Mouse (Mus musculus): ENCODE results near the gene Ankrd24. TPM values are rescaled to one million over a fixed set of nuclear protein-coding genes. Genes with fewer than 3 reads are reported as not detected.
A peak's percentile ranks its signal among the peaks of the same experiment; 100 is the strongest.

Gene Ankrd24
- polyA plus RNA-seq, 1 experiment from 2014 or later, result 7.5 TPM

- Histone ChIP-seq H3K27me3 (ENCODE audit: insufficient read depth, poor library complexity, severe bottlenecking) (peaks cover 80% of the 10 kb centered on the region), H3K4me1 (replicated peaks) (peaks cover 73% of the 10 kb centered on the region), H3K27ac (no peak overlapping the region), H3K36me3 (no peaks in the 10 kb centered on the region), H3K4me3 (no peak overlapping the region), H3K9me3 (no peaks in the 10 kb centered on the region)
- DNase-seq (ENCODE audit: low spot score), result no peak
- 53% methylated on average over 6 of the region's 6 CpGs for WGBS
These were observed 29.5 kb upstream of the Ankrd24 start for GRCm38 (mm10) chr10:81598871-81599270.

- peaks cover 78% of the 10 kb centered on the region for H3K27me3 ChIP-seq (ENCODE audit: insufficient read depth, poor library complexity, severe bottlenecking)
- 76% methylated on average over 5 of the region's 5 CpGs for WGBS
These were observed 28.7 kb upstream of the Ankrd24 start for GRCm38 (mm10) chr10:81599630-81600029.

GRCm38 (mm10) chr10:81600096-81600495 is 28.2 kb upstream of the Ankrd24 start:
- H3K36me3 ChIP-seq, result no peaks in the 10 kb centered on the region
- H3K27ac ChIP-seq, result no peak overlapping the region
- DNase-seq (ENCODE audit: low spot score), result no peak
- H3K9me3 ChIP-seq, result no peaks in the 10 kb centered on the region
- 49% methylated on average over 10 of the region's 10 CpGs for WGBS
- peaks cover 78% of the 10 kb centered on the region for H3K4me1 ChIP-seq (replicated peaks)
- peaks cover 73% of the 10 kb centered on the region for H3K27me3 ChIP-seq (ENCODE audit: insufficient read depth, poor library complexity, severe bottlenecking)
- H3K4me3 ChIP-seq, result no peak overlapping the region

More at GRCm38 (mm10) chr10:81599630-81600029, 28.7 kb upstream of the Ankrd24 start:
- H3K27ac ChIP-seq, result no peak overlapping the region
- peaks cover 74% of the 10 kb centered on the region for H3K4me1 ChIP-seq (replicated peaks)
- H3K4me3 ChIP-seq, result no peak overlapping the region
- DNase-seq (ENCODE audit: low spot score), result no peak
- H3K36me3 ChIP-seq, result no peaks in the 10 kb centered on the region
- no peaks in the 10 kb centered on the region for H3K9me3 ChIP-seq

- Histone ChIP-seq H3K27ac (peak within 1 kb of the TSS; percentile 62), H3K4me3 (peak within 1 kb of the TSS; percentile 36), H3K36me3 (no peaks in the 10 kb centered on the region), H3K4me1 (replicated peaks) (peaks cover 79% of the 10 kb centered on the region), H3K9me3 (no peaks in the 10 kb centered on the region), H3K27me3 (ENCODE audit: insufficient read depth, poor library complexity, severe bottlenecking) (peaks cover 67% of the 10 kb centered on the region)
- WGBS, result under 1% methylated on average over 28 of the region's 28 CpGs
- peak; percentile 99 for DNase-seq (ENCODE audit: low spot score)
These were observed 27.6 kb upstream of the Ankrd24 start, which contains the start of gene Tle6 for GRCm38 (mm10) chr10:81600738-81601203. TSS of gene Tle6 (minus strand) at chr10:81601073.

GRCm38 (mm10) chr10:81601396-81601905 is 26.9 kb upstream of the Ankrd24 start:
- H3K27me3 ChIP-seq (ENCODE audit: insufficient read depth, poor library complexity, severe bottlenecking), result peaks cover 60% of the 10 kb centered on the region
- no peaks in the 10 kb centered on the region for H3K36me3 ChIP-seq
- H3K9me3 ChIP-seq, result no peaks in the 10 kb centered on the region
- H3K27ac ChIP-seq, result no peak overlapping the region
- peaks cover 75% of the 10 kb centered on the region for H3K4me1 ChIP-seq (replicated peaks)
- 16% methylated on average over 7 of the region's 7 CpGs for WGBS
- peak overlapping the region; percentile 36 for H3K4me3 ChIP-seq
- DNase-seq (ENCODE audit: low spot score), result no peak

- H3K9me3 ChIP-seq, result no peaks in the 10 kb centered on the region
- WGBS, result 23% methylated on average over 4 of the region's 4 CpGs
- H3K27me3 ChIP-seq (ENCODE audit: insufficient read depth, poor library complexity, severe bottlenecking), result peaks cover 47% of the 10 kb centered on the region
- DNase-seq (ENCODE audit: low spot score), result peak; percentile 57
- no peak overlapping the region for H3K27ac ChIP-seq
- no peak overlapping the region for H3K4me3 ChIP-seq
- H3K36me3 ChIP-seq, result no peaks in the 10 kb centered on the region
- H3K4me1 ChIP-seq (replicated peaks), result peaks cover 68% of the 10 kb centered on the region
These were observed 25.6 kb upstream of the Ankrd24 start for GRCm38 (mm10) chr10:81602741-81603151.

- peak overlapping the region; percentile 68; the same call in 1 of the 2 replicates for H3K4me3 ChIP-seq
- DNase-seq (ENCODE audit: low spot score), result no peak
- peaks cover 55% of the 10 kb centered on the region for H3K4me1 ChIP-seq (replicated peaks)
- peaks cover 14% of the 10 kb centered on the region; the same call in 1 of the 2 replicates for H3K36me3 ChIP-seq
- H3K9me3 ChIP-seq, result no peaks in the 10 kb centered on the region
- WGBS, result 83% methylated on average over 12 of the region's 12 CpGs
- H3K27me3 ChIP-seq (ENCODE audit: insufficient read depth, poor library complexity, severe bottlenecking), result peaks cover 32% of the 10 kb centered on the region
- peak overlapping the region; percentile 91; the same call in 1 of the 2 replicates for H3K27ac ChIP-seq
These were observed 24.0 kb upstream of the Ankrd24 start for GRCm38 (mm10) chr10:81604019-81604967.

GRCm38 (mm10) chr10:81604968-81605665 is 23.2 kb upstream of the Ankrd24 start:
- H3K36me3 ChIP-seq, result peaks cover 17% of the 10 kb centered on the region; the same call in 1 of the 2 replicates
- DNase-seq (ENCODE audit: low spot score), result peak; percentile 88
- H3K9me3 ChIP-seq, result no peaks in the 10 kb centered on the region
- 21% methylated on average over 29 of the region's 29 CpGs for WGBS
- H3K4me1 ChIP-seq (replicated peaks), result peaks cover 49% of the 10 kb centered on the region
- H3K4me3 ChIP-seq, result peak overlapping the region; percentile 68
- H3K27ac ChIP-seq, result peak overlapping the region; percentile 91
- H3K27me3 ChIP-seq (ENCODE audit: insufficient read depth, poor library complexity, severe bottlenecking), result peaks cover 23% of the 10 kb centered on the region

GRCm38 (mm10) chr10:81605666-81605973 is 22.7 kb upstream of the Ankrd24 start:
- Histone ChIP-seq H3K9me3 (no peaks in the 10 kb centered on the region), H3K27me3 (ENCODE audit: insufficient read depth, poor library complexity, severe bottlenecking) (peaks cover 21% of the 10 kb centered on the region), H3K27ac (peak overlapping the region; percentile 91), H3K36me3 (peaks cover 17% of the 10 kb centered on the region; the same call in 1 of the 2 replicates), H3K4me3 (peak overlapping the region; percentile 68), H3K4me1 (replicated peaks) (peaks cover 44% of the 10 kb centered on the region)
- DNase-seq (ENCODE audit: low spot score), result no peak
- WGBS, result 4% methylated on average over 14 of the region's 14 CpGs

GRCm38 (mm10) chr10:81605974-81606751 is 22.2 kb upstream of the Ankrd24 start, which contains the start of gene BC025920:
TSS of gene BC025920 (plus strand) at chr10:81606270.
- Histone ChIP-seq H3K27ac (peak within 1 kb of the TSS; percentile 91), H3K4me1 (replicated peaks) (peaks cover 38% of the 10 kb centered on the region), H3K36me3 (peaks cover 17% of the 10 kb centered on the region; the same call in 1 of the 2 replicates), H3K27me3 (ENCODE audit: insufficient read depth, poor library complexity, severe bottlenecking) (peaks cover 20% of the 10 kb centered on the region), H3K4me3 (peak within 1 kb of the TSS; percentile 68), H3K9me3 (0 out of 2 replicates have a peak, but pooled peaks cover 4% of the 10 kb centered on the region)
- DNase-seq (ENCODE audit: low spot score), result peak; percentile 94
- 1% methylated on average over 39 of the region's 39 CpGs for WGBS

GRCm38 (mm10) chr10:81608308-81608707 is 20.0 kb upstream of the Ankrd24 start:
- no peak overlapping the region for H3K4me3 ChIP-seq
- H3K27ac ChIP-seq, result no peak overlapping the region
- 0 out of 2 replicates have a peak, but pooled peaks cover 4% of the 10 kb centered on the region for H3K9me3 ChIP-seq
- H3K27me3 ChIP-seq (ENCODE audit: insufficient read depth, poor library complexity, severe bottlenecking), result peaks cover 6% of the 10 kb centered on the region; the same call in 1 of the 2 replicates
- H3K4me1 ChIP-seq (replicated peaks), result peaks cover 20% of the 10 kb centered on the region
- peaks cover 17% of the 10 kb centered on the region; the same call in 1 of the 2 replicates for H3K36me3 ChIP-seq
- 80% methylated on average over 1 of the region's 1 CpGs for WGBS
- no peak for DNase-seq (ENCODE audit: low spot score)

GRCm38 (mm10) chr10:81612779-81613178 is 15.6 kb upstream of the Ankrd24 start:
- H3K27me3 ChIP-seq (ENCODE audit: insufficient read depth, poor library complexity, severe bottlenecking), result no peaks in the 10 kb centered on the region
- peaks cover 10% of the 10 kb centered on the region; the same call in 1 of the 2 replicates for H3K4me1 ChIP-seq (replicated peaks)
- peaks cover 17% of the 10 kb centered on the region; the same call in 1 of the 2 replicates for H3K36me3 ChIP-seq
- no peak overlapping the region for H3K27ac ChIP-seq
- H3K9me3 ChIP-seq, result 0 out of 2 replicates have a peak, but pooled peaks cover 4% of the 10 kb centered on the region
- no peak overlapping the region for H3K4me3 ChIP-seq
- DNase-seq (ENCODE audit: low spot score), result no peak
- 71% methylated on average over 3 of the region's 3 CpGs for WGBS

Data from hindbrain, embryonic 10.5 days (tissue).